Mouse (Mus musculus) heart, postnatal 0 days (tissue): ENCODE results near the gene Gm9999.

Experiments used
- CTCF ChIP-seq: IDR thresholded peaks from 2 replicates; pipeline ENCODE4 v1.5.1; 2016; ENCODE audit warnings: antibody characterized with exemption, control low read depth, low read depth
- EP300 ChIP-seq: IDR thresholded peaks from 2 replicates; pipeline ENCODE4 v1.6.1; 2016; ENCODE audit warnings: antibody characterized with exemption, low read depth

DNA sequence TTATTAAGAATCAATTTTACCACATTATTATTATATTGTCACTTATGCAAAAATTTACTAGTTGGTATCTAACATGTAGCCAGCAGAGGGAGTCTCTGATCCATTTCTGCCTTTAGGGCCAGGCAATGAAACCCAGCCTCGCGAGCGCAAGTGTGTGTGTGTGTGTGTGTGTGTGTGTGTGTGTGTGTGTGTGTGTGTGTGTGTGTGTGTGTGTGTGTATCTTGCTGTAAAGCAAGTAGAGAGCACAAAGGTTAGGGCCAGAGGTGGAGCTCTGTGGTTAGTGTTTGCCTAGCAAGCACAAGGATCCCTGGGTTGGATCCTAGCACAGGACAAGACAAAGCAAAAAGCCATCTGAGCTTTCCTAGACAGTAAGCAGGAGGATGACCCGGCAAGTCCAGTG, 47.5 kb upstream of the Gm9999 start:
- TF ChIP-seq CTCF (peak; percentile 50), EP300 (no peak)
